Mouse (Mus musculus) liver, embryonic 15.5 days (tissue): ENCODE results near the gene Elmo1. TPM values are rescaled to one million over a fixed set of nuclear protein-coding genes. Genes with fewer than 3 reads are reported as not detected.
"Not testable (repeated sequence)": the region's sequence is repeated elsewhere in the genome, so short reads cannot be mapped to it uniquely, and the experiment has no call there.

ENCODE experiments used
- ATAC-seq: fragments of 200-750 bp; cut with Nextera tagmentation; 2 replicates; pipeline ENCODE4 v1.8.0; 2017; ENCODE audit warnings: moderate number of reproducible peaks, mild to moderate bottlenecking, moderate library complexity; ENCODE audit not compliant: insufficient read depth
- H3K27ac ChIP-seq: fragments of 300-500 bp; sonication (generic); replicated peaks from 2 replicates; pipeline ENCODE4 v1.5.1; 2015; ENCODE audit warnings: mild to moderate bottlenecking, inconsistent platforms
- H3K27me3 ChIP-seq: fragments of 300-500 bp; sonication (generic); 2 replicates; pipeline ENCODE4 v1.6.1; 2015; ENCODE audit warnings: mild to moderate bottlenecking, inconsistent platforms
- H3K36me3 ChIP-seq: fragments of 300-500 bp; sonication (generic); replicated peaks from 2 replicates; pipeline ENCODE4 v1.6.1; 2015; ENCODE audit warnings: moderate library complexity, mild to moderate bottlenecking, inconsistent platforms
- H3K4me1 ChIP-seq: fragments of 300-500 bp; sonication (generic); replicated peaks from 2 replicates; pipeline ENCODE4 v1.6.1; 2015; ENCODE audit warnings: inconsistent platforms
- H3K4me2 ChIP-seq: fragments of 300-500 bp; sonication (generic); 2 replicates; pipeline ENCODE4 v1.6.1; 2015; ENCODE audit warnings: moderate library complexity, mild to moderate bottlenecking, inconsistent platforms
- H3K4me3 ChIP-seq: fragments of 300-500 bp; sonication (generic); replicated peaks from 2 replicates; pipeline ENCODE4 v1.5.1; 2015; ENCODE audit warnings: mild to moderate bottlenecking, inconsistent platforms
- H3K9ac ChIP-seq: fragments of 300-500 bp; sonication (generic); 2 replicates; pipeline ENCODE4 v1.6.1; 2015; ENCODE audit warnings: moderate library complexity, mild to moderate bottlenecking, inconsistent platforms
- H3K9me3 ChIP-seq: fragments of 300-500 bp; sonication (generic); replicated peaks from 2 replicates; pipeline ENCODE4 v1.6.1; 2016; ENCODE audit warnings: inconsistent platforms
- WGBS: fragments of 180-500 bp; shearing (Covaris S2); methylation state at CpG from one replicate; pipeline ENCODE4 v1.1.7; 2015; ENCODE audit warnings: mixed read lengths; ENCODE audit not compliant: insufficient replicate concordance; 5-methylcytosine and 5-hydroxymethylcytosine counted together
- polyA plus RNA-seq: library from polyadenylated mRNA; unstranded; fragments of >200 nt; fragmentation: Nextera tagmentation; extraction: Ambion mirVana; gene quantifications from 2 replicates; pipeline ENCODE4 v1.2.1, GENCODE M21; 2015

The Elmo1 gene
- polyA plus RNA-seq, 1 experiment from 2014 or later = 4.9 TPM

- Histone ChIP-seq H3K27me3 (no peaks in the 10 kb centered on the region), H3K9me3 (no peaks in the 10 kb centered on the region), H3K27ac (no peak overlapping the region), H3K4me2 (no peak overlapping the region), H3K36me3 (0 out of 2 replicates have a peak, but pooled peaks cover 4% of the 10 kb centered on the region), H3K4me3 (no peak overlapping the region), H3K4me1 (no peaks in the 10 kb centered on the region; the same call in 1 of the 2 replicates), H3K9ac (no peak overlapping the region)
- ATAC-seq = no peak
- WGBS = 67% methylated on average over 6 of the region's 6 CpGs
These were observed 509.9 kb downstream of the Elmo1 start for GRCm38 (mm10) chr13:20600246-20600645.

- Histone ChIP-seq H3K4me2 (no peak overlapping the region), H3K27ac (no peak overlapping the region), H3K9ac (no peak overlapping the region), H3K4me1 (no peaks in the 10 kb centered on the region; the same call in 1 of the 2 replicates), H3K36me3 (0 out of 2 replicates have a peak, but pooled peaks cover 4% of the 10 kb centered on the region), H3K27me3 (no peaks in the 10 kb centered on the region), H3K9me3 (no peaks in the 10 kb centered on the region), H3K4me3 (no peak overlapping the region)
- 27% methylated on average over 1 of the region's 1 CpGs for WGBS
- no peak for ATAC-seq
These were observed 511.0 kb downstream of the Elmo1 start for GRCm38 (mm10) chr13:20601421-20601820.

- 75% methylated on average over 3 of the region's 3 CpGs for WGBS
- Histone ChIP-seq H3K4me2 (no peak overlapping the region), H3K9me3 (no peaks in the 10 kb centered on the region), H3K4me3 (no peak overlapping the region), H3K27ac (no peak overlapping the region), H3K9ac (no peak overlapping the region), H3K36me3 (0 out of 2 replicates have a peak, but pooled peaks cover 4% of the 10 kb centered on the region), H3K27me3 (no peaks in the 10 kb centered on the region), H3K4me1 (no peaks in the 10 kb centered on the region)
- ATAC-seq = no peak
These were observed 516.5 kb downstream of the Elmo1 start for GRCm38 (mm10) chr13:20606891-20607290.

GRCm38 (mm10) chr13:20609003-20609688 lies 518.8 kb downstream of the Elmo1 start:
- Histone ChIP-seq H3K4me2 (no peak overlapping the region), H3K4me1 (no peaks in the 10 kb centered on the region), H3K9ac (no peak overlapping the region), H3K36me3 (0 out of 2 replicates have a peak, but pooled peaks cover 4% of the 10 kb centered on the region), H3K9me3 (no peaks in the 10 kb centered on the region), H3K27me3 (no peaks in the 10 kb centered on the region), H3K27ac (no peak overlapping the region), H3K4me3 (no peak overlapping the region)
- ATAC-seq = no peak
- WGBS = 52% methylated on average over 3 of the region's 3 CpGs

GRCm38 (mm10) chr13:20615596-20616469 lies 525.4 kb downstream of the Elmo1 start:
- H3K27me3 ChIP-seq = no peaks in the 10 kb centered on the region
- no peak for ATAC-seq
- H3K4me2 ChIP-seq = no peak overlapping the region
- H3K36me3 ChIP-seq = no peaks in the 10 kb centered on the region
- no peak overlapping the region for H3K27ac ChIP-seq
- no peaks in the 10 kb centered on the region for H3K4me1 ChIP-seq
- H3K4me3 ChIP-seq = no peak overlapping the region
- no peak overlapping the region for H3K9ac ChIP-seq
- 67% methylated on average over 10 of the region's 10 CpGs for WGBS
- no peaks in the 10 kb centered on the region for H3K9me3 ChIP-seq

- Histone ChIP-seq H3K9me3 (no peaks in the 10 kb centered on the region), H3K4me3 (no peak overlapping the region), H3K9ac (no peak overlapping the region), H3K4me2 (no peak overlapping the region), H3K27me3 (no peaks in the 10 kb centered on the region), H3K4me1 (no peaks in the 10 kb centered on the region), H3K27ac (no peak overlapping the region), H3K36me3 (no peaks in the 10 kb centered on the region)
- no peak for ATAC-seq
- 62% methylated on average over 5 of the region's 5 CpGs for WGBS
These were observed 529.5 kb downstream of the Elmo1 start for GRCm38 (mm10) chr13:20619946-20620345.

- H3K9ac ChIP-seq = no peak overlapping the region
- no peaks in the 10 kb centered on the region for H3K9me3 ChIP-seq
- no peaks in the 10 kb centered on the region for H3K4me1 ChIP-seq
- no peak for ATAC-seq
- 57% methylated on average over 7 of the region's 7 CpGs for WGBS
- H3K4me2 ChIP-seq = no peak overlapping the region
- H3K27me3 ChIP-seq = no peaks in the 10 kb centered on the region
- no peak overlapping the region for H3K4me3 ChIP-seq
- no peak overlapping the region for H3K27ac ChIP-seq
- H3K36me3 ChIP-seq = no peaks in the 10 kb centered on the region
These were observed 532.9 kb downstream of the Elmo1 start for GRCm38 (mm10) chr13:20623071-20623850.

GRCm38 (mm10) chr13:20627796-20628195 lies 537.4 kb downstream of the Elmo1 start:
- H3K9me3 ChIP-seq = no peaks in the 10 kb centered on the region
- H3K4me1 ChIP-seq = no peaks in the 10 kb centered on the region
- no peaks in the 10 kb centered on the region for H3K27me3 ChIP-seq
- 58% methylated on average over 6 of the region's 6 CpGs for WGBS
- H3K9ac ChIP-seq = no peak overlapping the region
- ATAC-seq = no peak
- no peak overlapping the region for H3K27ac ChIP-seq
- H3K4me2 ChIP-seq = no peak overlapping the region
- no peak overlapping the region for H3K4me3 ChIP-seq
- H3K36me3 ChIP-seq = no peaks in the 10 kb centered on the region

- WGBS = 29% methylated on average over 5 of the region's 5 CpGs
- H3K27me3 ChIP-seq = no peaks in the 10 kb centered on the region
- no peak overlapping the region for H3K4me2 ChIP-seq
- H3K36me3 ChIP-seq = no peaks in the 10 kb centered on the region
- H3K9me3 ChIP-seq = no peaks in the 10 kb centered on the region
- no peaks in the 10 kb centered on the region for H3K4me1 ChIP-seq
- H3K4me3 ChIP-seq = no peak overlapping the region
- no peak overlapping the region for H3K27ac ChIP-seq
- no peak overlapping the region for H3K9ac ChIP-seq
- ATAC-seq = no peak
These were observed 542.1 kb downstream of the Elmo1 start for GRCm38 (mm10) chr13:20632477-20632876.

- H3K9ac ChIP-seq, H3K36me3 ChIP-seq, H3K4me3 ChIP-seq, H3K9me3 ChIP-seq, H3K4me2 ChIP-seq, H3K4me1 ChIP-seq, H3K27ac ChIP-seq, ATAC-seq, H3K27me3 ChIP-seq: not testable (repeated sequence)
- 21% methylated on average over 2 of the region's 2 CpGs for WGBS
These were observed 544.3 kb downstream of the Elmo1 start for GRCm38 (mm10) chr13:20634679-20635078.

- Histone ChIP-seq H3K9me3 (no peaks in the 10 kb centered on the region), H3K4me3 (no peak overlapping the region), H3K27ac (no peak overlapping the region), H3K4me1 (no peaks in the 10 kb centered on the region), H3K36me3 (no peaks in the 10 kb centered on the region), H3K9ac (no peak overlapping the region), H3K4me2 (no peak overlapping the region), H3K27me3 (no peaks in the 10 kb centered on the region)
- WGBS = 37% methylated on average over 2 of the region's 2 CpGs
- ATAC-seq = no peak
These were observed 545.2 kb downstream of the Elmo1 start for GRCm38 (mm10) chr13:20635646-20636045.
